Mouse (Mus musculus): ENCODE results near the gene Tmem97.
"Not testable (repeated sequence)": the region's sequence is repeated elsewhere in the genome, so short reads cannot be mapped to it uniquely, and the experiment has no call there.

DNA sequence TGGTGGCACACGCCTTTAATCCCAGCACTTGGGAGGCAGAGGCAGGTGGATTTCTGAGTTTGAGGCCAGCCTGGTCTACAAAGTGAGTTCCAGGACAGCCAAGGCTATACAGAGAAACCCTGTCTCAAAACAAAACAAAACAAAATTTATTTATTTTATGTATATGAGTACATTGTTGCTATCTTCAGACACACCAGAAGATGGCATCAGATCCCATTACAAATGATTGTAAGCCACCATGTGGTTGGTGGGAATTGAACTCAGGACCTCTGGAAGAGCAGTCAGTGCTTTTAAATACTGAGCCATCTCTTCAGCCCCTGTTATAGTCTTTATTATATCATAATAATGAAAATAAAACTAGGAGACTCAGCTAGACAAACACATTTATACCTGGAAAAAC lies 37.1 kb upstream of the Tmem97 start:
- TF ChIP-seq CTCF (IDR thresholded peaks at IDR 0.05; ENCODE audit: insufficient read depth, low read length); POLR2A (IDR thresholded peaks at IDR 0.05; ENCODE audit: borderline replicate concordance, extremely low read depth, low read depth, low read length): not testable (repeated sequence)
